8 mouse cellular contexts compared by ENCODE assay signal in genomic region chr16:17124119-17124870, GRCm38 (mm10). TPM values are rescaled to one million over a fixed set of nuclear protein-coding genes. Genes with fewer than 3 reads are reported as not detected.
DNase-seq lines count a peak whose midpoint lies in the region; ATAC-seq and TF ChIP-seq lines count a peak whose summit lies in the region.

No protein-coding gene starts in this region.

- peak; percentile 42 for ATAC-seq in lung, embryonic 16.5 days (ENCODE audit: low read depth)
- ATAC-seq in limb, embryonic 14.5 days (ENCODE audit: low FRiP score, low read depth): peak; percentile 17; the same call in 1 of the 2 replicates

- no peaks in the 10 kb centered on the region for H3K27me3 ChIP-seq in lung, embryonic 16.5 days (ENCODE audit: control insufficient read depth, insufficient read depth, low read depth, low read length)
- H3K27me3 ChIP-seq in limb, embryonic 14.5 days (ENCODE audit: control insufficient read depth, insufficient read depth, low read length): no peaks in the 10 kb centered on the region

- TF ChIP-seq POLR2A in embryonic fibroblast, embryonic 13.5 days (IDR thresholded peaks at IDR 0.05; ENCODE audit: low read depth, low read length): no peak
- no peak for TF ChIP-seq POLR2A in limb, embryonic 14.5 days (IDR thresholded peaks at IDR 0.05; ENCODE audit: borderline replicate concordance, extremely low read depth, insufficient read depth, insufficient read length)

- no peak for TF ChIP-seq CTCF in embryonic fibroblast, embryonic 13.5 days (IDR thresholded peaks at IDR 0.05; ENCODE audit: borderline replicate concordance, insufficient read depth, low read length)

- no peaks in the 10 kb centered on the region for H3K9me3 ChIP-seq in lung, embryonic 16.5 days (ENCODE audit: control insufficient read depth, low read length)
- no peaks in the 10 kb centered on the region for H3K9me3 ChIP-seq in limb, embryonic 14.5 days (ENCODE audit: control insufficient read depth, low read length)

- peaks cover 20% of the 10 kb centered on the region for H3K4me1 ChIP-seq in lung, embryonic 16.5 days (replicated peaks; ENCODE audit: control insufficient read depth, insufficient read depth, low read length)
- H3K4me1 ChIP-seq in embryonic fibroblast, embryonic 13.5 days (ENCODE audit: control insufficient read depth, insufficient read depth, low read length): no peaks in the 10 kb centered on the region
- peaks cover 15% of the 10 kb centered on the region for H3K4me1 ChIP-seq in limb, embryonic 14.5 days (ENCODE audit: control insufficient read depth, insufficient read depth, low read length)

- H3K9ac ChIP-seq in lung, embryonic 16.5 days (ENCODE audit: low read length): peak overlapping the region; percentile 71
- H3K9ac ChIP-seq in limb, embryonic 14.5 days (ENCODE audit: low read depth, low read length, severe bottlenecking): peak overlapping the region; percentile 55

- peaks cover 6% of the 10 kb centered on the region; the same call in 1 of the 2 replicates for H3K36me3 ChIP-seq in lung, embryonic 16.5 days (ENCODE audit: control insufficient read depth, insufficient read depth, low read length)
- peaks cover 24% of the 10 kb centered on the region for H3K36me3 ChIP-seq in limb, embryonic 14.5 days (ENCODE audit: control insufficient read depth, insufficient read depth, low read length)

- peak overlapping the region; percentile 69 for H3K27ac ChIP-seq in lung, embryonic 16.5 days (ENCODE audit: low read length)
- H3K27ac ChIP-seq in embryonic fibroblast, embryonic 13.5 days (ENCODE audit: insufficient read depth, low read length): no peak overlapping the region
- H3K27ac ChIP-seq in limb, embryonic 14.5 days (replicated peaks; ENCODE audit: low read depth, low read length): peak overlapping the region; percentile 16; the same call in 1 of the 2 replicates

- no peak for DNase-seq in lung, postnatal 10 days
- peak; percentile 12 for DNase-seq in limb, embryonic 14.5 days (ENCODE audit: low spot score)
- DNase-seq in retina, embryonic 14.5 days (ENCODE audit: low spot score): peak; percentile 67
- DNase-seq in gastrocnemius, postnatal 4 days (ENCODE audit: low spot score in 2 of 2): no peak
- no peak for DNase-seq in right cerebral cortex, postnatal 4 days
- DNase-seq in right cerebral cortex, postnatal 36 days (ENCODE audit: low spot score in 2 of 2): no peak

- peak overlapping the region; percentile 62 for H3K4me3 ChIP-seq in lung, embryonic 16.5 days (ENCODE audit: low read length)
- peak overlapping the region; percentile 50 for H3K4me3 ChIP-seq in embryonic fibroblast, embryonic 13.5 days (ENCODE audit: insufficient read depth, low read length)
- H3K4me3 ChIP-seq in limb, embryonic 14.5 days (replicated peaks; ENCODE audit: low read length): peak overlapping the region; percentile 39

- WGBS in lung, embryonic 16.5 days: 3% methylated on average over 22 of the region's 22 CpGs
- WGBS in limb, embryonic 14.5 days: 3% methylated on average over 22 of the region's 22 CpGs

- H3K4me2 ChIP-seq in lung, embryonic 16.5 days (ENCODE audit: low read depth, low read length): peak overlapping the region; percentile 85
- H3K4me2 ChIP-seq in limb, embryonic 14.5 days (replicated peaks; ENCODE audit: low read depth, low read length, severe bottlenecking): peak overlapping the region; percentile 53

RNA-seq across cellular contexts. Expression of gene 2610318N02Rik, which starts 0.7 kb away (rescaled TPM):
- polyA plus RNA-seq in lung, embryonic 16.5 days (2015; fragmentation: Nextera tagmentation; extraction: Ambion mirVana): 23.8 and 28.7 TPM in 2 replicates
- 5.4 and 6.3 TPM in 2 replicates for polyA plus RNA-seq in embryonic fibroblast, embryonic 13.5 days (2011; ENCODE audit: insufficient read length, low read depth, missing spikeins)
- polyA plus RNA-seq in limb, embryonic 14.5 days (2012; rRNA removed): 52.6 and 70.6 TPM in 2 replicates
- polyA plus RNA-seq in limb, embryonic 14.5 days (2014; fragmentation: Nextera tagmentation; extraction: Ambion mirVana): 26.3 and 26.4 TPM in 2 replicates
- total RNA-seq in gastrocnemius, postnatal 4 days (2021): 1 to 10 TPM; 1.5 to 3.0 TPM

RNA-seq across cellular contexts. Expression of gene Sdf2l1, which starts 7.9 kb away (rescaled TPM):
- polyA plus RNA-seq in lung, embryonic 16.5 days (2015; fragmentation: Nextera tagmentation; extraction: Ambion mirVana): 85.6 and 88.8 TPM in 2 replicates
- polyA plus RNA-seq in embryonic fibroblast, embryonic 13.5 days (2011; ENCODE audit: insufficient read length, low read depth, missing spikeins): 17.0 and 23.2 TPM in 2 replicates
- polyA plus RNA-seq in limb, embryonic 14.5 days (2012; rRNA removed): 34.8 and 35.8 TPM in 2 replicates
- polyA plus RNA-seq in limb, embryonic 14.5 days (2014; fragmentation: Nextera tagmentation; extraction: Ambion mirVana): 32.2 and 38.8 TPM in 2 replicates
- 1 to 10 TPM; 8.0 to 10.0 TPM for total RNA-seq in gastrocnemius, postnatal 4 days (2021)

RNA-seq across cellular contexts. Expression of gene Ppil2, which starts 13.2 kb away (rescaled TPM):
- polyA plus RNA-seq in lung, embryonic 16.5 days (2015; fragmentation: Nextera tagmentation; extraction: Ambion mirVana): 143 and 146 TPM in 2 replicates
- polyA plus RNA-seq in embryonic fibroblast, embryonic 13.5 days (2011; ENCODE audit: insufficient read length, low read depth, missing spikeins): 82.6 and 97.5 TPM in 2 replicates
- 126 and 131 TPM in 2 replicates for polyA plus RNA-seq in limb, embryonic 14.5 days (2012; rRNA removed)
- polyA plus RNA-seq in limb, embryonic 14.5 days (2014; fragmentation: Nextera tagmentation; extraction: Ambion mirVana): 116 and 133 TPM in 2 replicates
- 10 to 100 TPM; 48.2 to 56.1 TPM for total RNA-seq in gastrocnemius, postnatal 4 days (2021)

RNA-seq across cellular contexts. Expression of gene Ydjc, which starts 20.1 kb away (rescaled TPM):
- polyA plus RNA-seq in lung, embryonic 16.5 days (2015; fragmentation: Nextera tagmentation; extraction: Ambion mirVana): 6.1 and 6.2 TPM in 2 replicates
- polyA plus RNA-seq in embryonic fibroblast, embryonic 13.5 days (2011; ENCODE audit: insufficient read length, low read depth, missing spikeins): 5.9 and 9.5 TPM in 2 replicates
- 14.1 and 15.5 TPM in 2 replicates for polyA plus RNA-seq in limb, embryonic 14.5 days (2012; rRNA removed)
- polyA plus RNA-seq in limb, embryonic 14.5 days (2014; fragmentation: Nextera tagmentation; extraction: Ambion mirVana): 9.0 and 11.8 TPM in 2 replicates
- total RNA-seq in gastrocnemius, postnatal 4 days (2021): 1 to 10 TPM in 1 of 2 experiments, under 1 TPM in 1; 0.61 to 1.1 TPM

RNA-seq across cellular contexts. Expression of gene Ccdc116, which starts 22.7 kb away (rescaled TPM):
- 0.20 and 0.44 TPM in 2 replicates for polyA plus RNA-seq in lung, embryonic 16.5 days (2015; fragmentation: Nextera tagmentation; extraction: Ambion mirVana)
- 0.97 and 1.6 TPM in 2 replicates for polyA plus RNA-seq in embryonic fibroblast, embryonic 13.5 days (2011; ENCODE audit: insufficient read length, low read depth, missing spikeins)
- polyA plus RNA-seq in limb, embryonic 14.5 days (2012; rRNA removed): 2.7 and 3.5 TPM in 2 replicates
- 0.54 and 0.94 TPM in 2 replicates for polyA plus RNA-seq in limb, embryonic 14.5 days (2014; fragmentation: Nextera tagmentation; extraction: Ambion mirVana)
- total RNA-seq in gastrocnemius, postnatal 4 days (2021): 1 to 10 TPM in 1 of 2 experiments, under 1 TPM in 1; 0.26 to 1.6 TPM

Comparison
In these comparisons a context has a peak if more than half of its experiments do, and no peak if none do; other contexts are left out.
1. DNase-seq: peak in limb, embryonic 14.5 days (single experiment) and retina, embryonic 14.5 days (single experiment); none in lung, postnatal 10 days (single experiment), gastrocnemius, postnatal 4 days (0 of 2), right cerebral cortex, postnatal 4 days (single experiment) and right cerebral cortex, postnatal 36 days (0 of 2).
2. Peak in every context shown above with its lines, with median percentiles within 50 percentile points of each other: H3K4me3 ChIP-seq.